Mouse (Mus musculus) limb, embryonic 10.5 days (tissue): ENCODE measurements around the gene Tbc1d8b. TPM values are rescaled to one million over a fixed set of nuclear protein-coding genes. Genes with fewer than 3 reads are reported as not detected.

Source experiments
- DNase-seq: peaks from one replicate; pipeline ENCODE4 v3.0.0-alpha.2; 2017; ENCODE audit warnings: low spot score
- H3K27ac ChIP-seq: fragments of 300-500 bp; sonication (generic); 2 replicates; pipeline ENCODE4 v1.5.1; 2016; ENCODE audit warnings: mild to moderate bottlenecking
- H3K27me3 ChIP-seq: fragments of 300-500 bp; sonication (generic); 2 replicates; pipeline ENCODE4 v1.6.1; 2016; ENCODE audit warnings: low read depth, mild to moderate bottlenecking; ENCODE audit not compliant: poor library complexity, severe bottlenecking
- H3K36me3 ChIP-seq: fragments of 300-500 bp; sonication (generic); 2 replicates; pipeline ENCODE4 v1.6.1; 2016; ENCODE audit warnings: mild to moderate bottlenecking, moderate library complexity
- H3K4me1 ChIP-seq: fragments of 300-500 bp; sonication (generic); 2 replicates; pipeline ENCODE4 v1.6.1; 2016
- H3K4me3 ChIP-seq: fragments of 300-500 bp; sonication (generic); 2 replicates; pipeline ENCODE4 v1.5.1; 2016; ENCODE audit warnings: mild to moderate bottlenecking, moderate library complexity
- H3K9me3 ChIP-seq: fragments of 300-500 bp; sonication (generic); replicated peaks from 2 replicates; pipeline ENCODE4 v1.6.1; 2016; ENCODE audit warnings: mild to moderate bottlenecking
- WGBS: fragments of 180-500 bp; shearing (Covaris S2); methylation state at CpG from one replicate; pipeline ENCODE4 v1.1.7; 2016; 5-methylcytosine and 5-hydroxymethylcytosine counted together
- polyA plus RNA-seq: library from polyadenylated mRNA; unstranded; fragments of >200 nt; fragmentation: Nextera tagmentation; extraction: Ambion mirVana; gene quantifications from 2 replicates; pipeline ENCODE4 v1.2.1, GENCODE M21; 2016

The Tbc1d8b gene
- polyA plus RNA-seq, 1 experiment from 2014 or later = 1.2 TPM

DNA sequence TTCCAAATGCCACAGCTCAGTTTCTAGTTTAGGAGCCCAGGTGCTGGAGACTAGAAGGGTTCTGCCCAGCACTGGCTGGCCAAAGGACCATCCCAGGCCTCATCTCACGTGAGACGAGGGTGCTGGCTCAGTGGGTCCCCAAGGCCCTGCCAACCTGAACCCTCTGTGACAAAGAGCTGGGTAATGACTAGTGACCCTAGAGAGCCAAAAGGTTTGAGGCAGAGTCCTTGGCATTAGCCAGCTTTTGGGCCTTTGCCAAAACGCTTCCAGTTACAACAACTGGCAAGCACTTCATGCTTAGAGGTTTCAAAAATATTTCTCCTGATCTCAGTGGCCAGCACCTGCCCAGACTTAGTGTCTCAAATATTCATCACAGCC, 98.2 kb downstream of the Tbc1d8b start:
- H3K36me3 ChIP-seq = no peaks in the 10 kb centered on the region
- 58% methylated on average over 3 of the region's 3 CpGs for whole genome bisulfite sequencing
- H3K4me1 ChIP-seq = 0 out of 2 replicates have a peak, but pooled peaks cover 3% of the 10 kb centered on the region
- no peak overlapping the region for H3K27ac ChIP-seq
- peaks cover 88% of the 10 kb centered on the region for H3K27me3 ChIP-seq
- no peaks in the 10 kb centered on the region for H3K9me3 ChIP-seq
- DNase-seq = no peak
- H3K4me3 ChIP-seq = no peak overlapping the region

DNA sequence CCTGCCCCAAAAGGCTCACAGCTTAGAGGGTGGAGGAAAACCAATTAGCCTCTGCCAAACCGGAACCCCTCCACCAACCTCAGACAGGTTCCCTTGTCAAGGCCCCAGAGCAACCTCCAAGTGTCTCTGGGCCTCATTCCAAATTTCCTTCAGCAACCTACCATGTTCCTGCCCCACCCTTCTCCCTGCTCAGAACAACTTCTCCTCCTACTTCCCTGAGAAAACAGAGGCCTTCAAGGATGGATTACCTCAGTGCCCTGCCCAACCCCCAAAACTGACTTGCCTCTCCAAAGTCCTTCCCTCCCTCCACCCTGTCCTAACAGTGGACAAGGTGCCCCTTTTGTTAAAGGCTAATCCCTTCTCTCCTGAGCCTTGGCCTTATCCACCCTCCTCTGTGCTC, 101.0 kb downstream of the Tbc1d8b start:
- H3K36me3 ChIP-seq = no peaks in the 10 kb centered on the region
- WGBS = 44% methylated on average over 1 of the region's 1 CpGs
- H3K4me3 ChIP-seq = no peak overlapping the region
- no peak for DNase-seq
- no peaks in the 10 kb centered on the region for H3K9me3 ChIP-seq
- 0 out of 2 replicates have a peak, but pooled peaks cover 3% of the 10 kb centered on the region for H3K4me1 ChIP-seq
- no peak overlapping the region for H3K27ac ChIP-seq
- H3K27me3 ChIP-seq = peaks cover 88% of the 10 kb centered on the region

DNA sequence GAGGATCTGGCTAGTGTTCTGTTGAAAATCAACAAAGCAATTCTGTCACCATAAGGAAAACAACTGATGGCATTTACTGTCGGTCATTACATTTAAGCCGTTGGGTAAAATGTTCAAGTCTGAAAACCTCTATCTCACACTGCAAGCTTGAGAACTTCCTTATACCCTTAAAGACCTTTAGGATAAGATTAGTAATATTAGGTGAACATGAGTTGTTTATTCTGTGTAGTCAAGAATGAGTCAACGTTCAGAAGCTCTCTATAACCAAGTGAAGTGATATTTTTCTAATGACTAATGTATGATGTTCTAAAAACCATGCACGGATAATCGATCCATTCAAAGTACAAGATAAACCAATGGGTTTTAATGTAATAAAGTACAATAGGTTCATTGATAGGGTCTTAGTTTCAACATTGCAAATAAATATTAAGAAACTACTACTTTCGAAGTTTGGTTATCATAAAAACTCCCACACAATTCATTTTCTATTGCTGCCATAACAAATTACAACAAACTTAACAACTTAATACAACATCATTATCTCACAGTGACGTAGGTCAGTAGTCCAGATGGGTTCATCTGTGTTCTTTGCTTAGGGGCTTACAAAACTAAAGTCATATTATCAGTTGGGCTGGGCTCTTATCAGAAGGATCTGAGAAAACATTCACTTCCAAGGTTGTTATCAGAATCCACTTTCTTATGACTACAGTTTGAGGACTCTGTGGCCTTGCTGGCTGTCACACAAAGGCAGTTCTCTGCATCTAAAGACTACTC, 109.5 kb downstream of the Tbc1d8b start:
- Histone ChIP-seq H3K36me3 (no peaks in the 10 kb centered on the region), H3K9me3 (no peaks in the 10 kb centered on the region), H3K27ac (no peak overlapping the region), H3K4me1 (no peaks in the 10 kb centered on the region), H3K27me3 (peaks cover 92% of the 10 kb centered on the region), H3K4me3 (no peak overlapping the region)
- DNase-seq = no peak
- 83% methylated on average over 7 of the region's 7 CpGs for WGBS

DNA sequence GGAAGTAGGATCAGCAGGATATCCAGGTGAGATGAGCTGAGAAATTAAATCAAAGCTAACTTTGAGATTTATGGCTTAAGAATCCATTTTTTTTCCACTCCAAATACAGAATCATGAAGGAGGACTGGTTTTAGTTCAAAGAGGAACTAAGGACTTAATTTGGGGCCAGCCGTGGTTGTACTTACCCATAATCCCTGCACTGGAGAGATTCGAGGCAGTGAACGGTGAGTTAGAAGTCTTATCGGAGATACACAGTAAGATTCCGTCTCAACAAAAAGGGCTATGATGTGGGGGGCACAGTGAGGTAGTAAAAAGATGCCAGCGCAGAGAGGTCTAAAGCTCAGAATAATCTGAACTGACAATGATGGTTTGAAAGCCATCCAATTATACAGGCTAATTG, 111.2 kb downstream of the Tbc1d8b start:
- H3K27ac ChIP-seq = no peak overlapping the region
- no peaks in the 10 kb centered on the region for H3K36me3 ChIP-seq
- no peaks in the 10 kb centered on the region for H3K4me1 ChIP-seq
- 89% methylated on average over 6 of the region's 6 CpGs for WGBS
- DNase-seq = no peak
- H3K9me3 ChIP-seq = no peaks in the 10 kb centered on the region
- no peak overlapping the region for H3K4me3 ChIP-seq
- peaks cover 92% of the 10 kb centered on the region for H3K27me3 ChIP-seq

DNA sequence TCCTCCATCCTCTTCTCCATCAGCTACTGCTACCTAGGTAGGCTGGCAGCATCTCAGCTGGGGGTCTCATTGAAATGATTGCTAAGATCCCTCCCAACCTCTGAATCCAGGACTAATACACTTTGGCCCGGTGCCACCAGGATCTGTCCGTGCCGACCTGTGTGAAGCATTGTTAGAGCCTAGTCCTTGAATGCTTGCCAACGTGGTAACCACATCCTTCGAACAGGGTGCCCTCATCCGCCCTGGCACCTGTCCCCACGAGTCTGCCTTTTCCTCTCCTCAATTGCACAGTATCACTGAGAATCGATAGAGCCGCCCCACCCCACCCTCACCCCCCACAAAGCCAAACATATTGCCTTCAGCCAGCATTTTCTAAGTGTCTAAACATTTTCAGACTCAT, 113.1 kb downstream of the Tbc1d8b start:
- no peaks in the 10 kb centered on the region for H3K36me3 ChIP-seq
- 92% methylated on average over 9 of the region's 9 CpGs for WGBS
- H3K4me1 ChIP-seq = no peaks in the 10 kb centered on the region
- H3K9me3 ChIP-seq = no peaks in the 10 kb centered on the region
- no peak for DNase-seq
- H3K27ac ChIP-seq = no peak overlapping the region
- H3K27me3 ChIP-seq = peaks cover 92% of the 10 kb centered on the region
- H3K4me3 ChIP-seq = no peak overlapping the region

DNA sequence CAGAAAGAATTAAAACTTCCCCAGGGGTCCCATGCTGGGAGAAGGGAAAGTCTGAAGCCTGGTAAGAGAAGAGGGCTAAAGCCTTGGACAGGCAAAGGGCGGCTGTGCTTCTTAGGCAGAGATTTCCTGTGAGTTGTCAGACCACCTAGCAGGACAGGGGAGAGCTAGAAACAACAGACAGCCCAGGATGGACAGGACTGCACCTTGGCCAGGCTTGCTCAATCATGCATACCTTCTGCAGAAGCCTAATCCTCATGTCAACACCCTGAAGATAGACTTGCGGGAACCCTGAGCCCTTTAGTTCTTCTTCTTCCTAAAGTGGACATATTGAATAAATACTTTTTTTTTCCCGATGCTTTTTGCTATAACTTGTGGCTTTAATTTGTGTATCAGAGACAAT, 115.2 kb downstream of the Tbc1d8b start:
- H3K9me3 ChIP-seq = no peaks in the 10 kb centered on the region
- H3K4me1 ChIP-seq = no peaks in the 10 kb centered on the region
- H3K27me3 ChIP-seq = peaks cover 96% of the 10 kb centered on the region
- 85% methylated on average over 3 of the region's 3 CpGs for WGBS
- DNase-seq = no peak
- no peak overlapping the region for H3K27ac ChIP-seq
- no peaks in the 10 kb centered on the region for H3K36me3 ChIP-seq
- H3K4me3 ChIP-seq = no peak overlapping the region

DNA sequence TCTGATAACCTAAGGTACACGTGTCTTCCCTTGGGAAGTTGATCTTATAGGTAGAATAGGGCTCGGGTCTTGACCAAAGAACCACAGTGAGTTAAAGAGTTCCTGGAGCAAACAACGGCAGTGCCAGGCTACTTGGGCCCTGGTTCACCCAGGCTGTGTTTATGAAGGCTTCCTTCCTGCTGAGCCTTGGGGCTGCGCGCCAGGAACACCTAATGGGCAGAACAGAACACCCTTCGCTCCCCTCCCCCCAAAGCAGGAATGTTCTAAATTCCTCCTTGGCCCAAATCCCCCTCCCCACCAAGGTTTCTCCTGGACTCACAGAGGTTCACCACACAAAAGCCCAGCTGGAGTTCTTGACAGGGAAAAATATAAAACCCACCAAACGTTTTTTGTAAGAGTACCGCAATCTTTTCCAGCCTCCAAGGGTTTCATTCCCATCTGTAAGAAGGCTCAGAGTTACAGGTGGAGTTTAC, 115.6 kb downstream of the Tbc1d8b start, which contains the start of gene Cldn2:
TSS of gene Cldn2 (plus strand) at position 423 of the 473 bp plus-strand sequence.
- H3K9me3 ChIP-seq = no peaks in the 10 kb centered on the region
- DNase-seq = no peak
- H3K36me3 ChIP-seq = no peaks in the 10 kb centered on the region
- peaks cover 95% of the 10 kb centered on the region for H3K27me3 ChIP-seq
- H3K4me3 ChIP-seq = no peak within 1 kb of the TSS
- H3K27ac ChIP-seq = no peak within 1 kb of the TSS
- 76% methylated on average over 8 of the region's 8 CpGs for WGBS
- no peaks in the 10 kb centered on the region for H3K4me1 ChIP-seq

Other genes starting within 250 kb of the Tbc1d8b start
- gene D330045A20Rik, start 204.6 kb upstream of the Tbc1d8b start, polyA plus RNA-seq = 1.3 and 1.4 TPM in 2 replicates
- 3.4 and 3.7 TPM in 2 replicates for gene Rnf128, start 121.7 kb upstream of the Tbc1d8b start, polyA plus RNA-seq
- gene Gm15013, start 29.5 kb downstream of the Tbc1d8b start, polyA plus RNA-seq = 0.19 and 0.25 TPM in 2 replicates
- not detected in 2 replicates for gene Ripply1, start 97.4 kb downstream of the Tbc1d8b start, polyA plus RNA-seq
- not detected in 2 replicates for gene Cldn2, start 115.8 kb downstream of the Tbc1d8b start, polyA plus RNA-seq
- 5.7 and 7.2 TPM in 2 replicates for gene Morc4, start 186.7 kb downstream of the Tbc1d8b start, polyA plus RNA-seq